Mouse (Mus musculus) lung, embryonic 15.5 days (tissue): ENCODE results near the gene Kctd17. TPM values are rescaled to one million over a fixed set of nuclear protein-coding genes. Genes with fewer than 3 reads are reported as not detected.

Experiments
- ATAC-seq: fragments of 200-750 bp; cut with Nextera tagmentation; 2 replicates; pipeline ENCODE4 v1.8.0; 2017; ENCODE audit warnings: moderate number of reproducible peaks, borderline replicate concordance; ENCODE audit not compliant: low FRiP score, low TSS enrichment; ENCODE audit errors: extremely low read depth
- H3K27ac ChIP-seq: fragments of 300-500 bp; sonication (generic); 2 replicates; pipeline ENCODE4 v1.5.1; 2015; ENCODE audit warnings: moderate library complexity, mild to moderate bottlenecking, inconsistent platforms
- H3K27me3 ChIP-seq: fragments of 300-500 bp; sonication (generic); 2 replicates; pipeline ENCODE4 v1.6.1; 2015; ENCODE audit warnings: inconsistent platforms
- H3K36me3 ChIP-seq: fragments of 300-500 bp; sonication (generic); 2 replicates; pipeline ENCODE4 v1.6.1; 2015; ENCODE audit warnings: inconsistent platforms
- H3K4me1 ChIP-seq: fragments of 300-500 bp; sonication (generic); 2 replicates; pipeline ENCODE4 v1.6.1; 2015; ENCODE audit warnings: inconsistent platforms
- H3K4me2 ChIP-seq: fragments of 300-500 bp; sonication (generic); 2 replicates; pipeline ENCODE4 v1.6.1; 2015; ENCODE audit warnings: inconsistent platforms, mild to moderate bottlenecking, moderate library complexity
- H3K4me3 ChIP-seq: fragments of 300-500 bp; sonication (generic); 2 replicates; pipeline ENCODE4 v1.5.1; 2015; ENCODE audit warnings: mild to moderate bottlenecking, inconsistent platforms
- H3K9ac ChIP-seq: fragments of 300-500 bp; sonication (generic); 2 replicates; pipeline ENCODE4 v1.6.1; 2015; ENCODE audit warnings: inconsistent platforms
- H3K9me3 ChIP-seq: fragments of 300-500 bp; sonication (generic); 2 replicates; pipeline ENCODE4 v1.6.1; 2016; ENCODE audit warnings: inconsistent platforms
- WGBS: fragments of 180-500 bp; shearing (Covaris S2); methylation state at CpG from one replicate; pipeline ENCODE4 v1.1.7; 2015; 5-methylcytosine and 5-hydroxymethylcytosine counted together
- polyA plus RNA-seq: library from polyadenylated mRNA; unstranded; fragments of >200 nt; fragmentation: Nextera tagmentation; extraction: Ambion mirVana; gene quantifications from 2 replicates; pipeline ENCODE4 v1.2.1, GENCODE M21; 2015

The Kctd17 gene
- polyA plus RNA-seq, 1 experiment from 2014 or later: 49.5 TPM

GRCm38 (mm10) chr15:78473442-78473841 lies 45.1 kb downstream of the Kctd17 start:
- Histone ChIP-seq H3K4me2 (no peak overlapping the region), H3K9ac (no peak overlapping the region), H3K9me3 (no peaks in the 10 kb centered on the region), H3K4me1 (no peaks in the 10 kb centered on the region), H3K27ac (no peak overlapping the region), H3K27me3 (no peaks in the 10 kb centered on the region), H3K36me3 (no peaks in the 10 kb centered on the region), H3K4me3 (no peak overlapping the region)
- no peak for ATAC-seq
- 85% methylated on average over 6 of the region's 6 CpGs for WGBS

GRCm38 (mm10) chr15:78475604-78476031 lies 47.3 kb downstream of the Kctd17 start:
- H3K27me3 ChIP-seq: no peaks in the 10 kb centered on the region
- no peak overlapping the region for H3K27ac ChIP-seq
- ATAC-seq: no peak
- no peaks in the 10 kb centered on the region for H3K4me1 ChIP-seq
- 36% methylated on average over 3 of the region's 3 CpGs for WGBS
- no peak overlapping the region for H3K4me2 ChIP-seq
- no peaks in the 10 kb centered on the region for H3K36me3 ChIP-seq
- H3K9ac ChIP-seq: no peak overlapping the region
- H3K4me3 ChIP-seq: no peak overlapping the region
- no peaks in the 10 kb centered on the region for H3K9me3 ChIP-seq

GRCm38 (mm10) chr15:78476878-78477277 lies 48.5 kb downstream of the Kctd17 start:
- Histone ChIP-seq H3K9me3 (no peaks in the 10 kb centered on the region), H3K4me3 (no peak overlapping the region), H3K4me1 (0 out of 2 replicates have a peak, but pooled peaks cover 4% of the 10 kb centered on the region), H3K27me3 (no peaks in the 10 kb centered on the region), H3K9ac (no peak overlapping the region), H3K27ac (no peak overlapping the region), H3K4me2 (no peak overlapping the region), H3K36me3 (no peaks in the 10 kb centered on the region)
- no peak for ATAC-seq
- WGBS: 63% methylated on average over 1 of the region's 1 CpGs

GRCm38 (mm10) chr15:78478073-78478472 lies 49.7 kb downstream of the Kctd17 start:
- Histone ChIP-seq H3K9me3 (no peaks in the 10 kb centered on the region), H3K27ac (no peak overlapping the region), H3K9ac (no peak overlapping the region), H3K27me3 (no peaks in the 10 kb centered on the region), H3K4me2 (no peak overlapping the region), H3K4me3 (no peak overlapping the region), H3K36me3 (no peaks in the 10 kb centered on the region), H3K4me1 (0 out of 2 replicates have a peak, but pooled peaks cover 4% of the 10 kb centered on the region)
- 81% methylated on average over 4 of the region's 4 CpGs for WGBS
- ATAC-seq: no peak

GRCm38 (mm10) chr15:78479470-78479869 lies 51.1 kb downstream of the Kctd17 start:
- H3K9me3 ChIP-seq: no peaks in the 10 kb centered on the region
- 71% methylated on average over 5 of the region's 5 CpGs for WGBS
- no peak overlapping the region for H3K4me3 ChIP-seq
- H3K27ac ChIP-seq: no peak overlapping the region
- no peak for ATAC-seq
- 0 out of 2 replicates have a peak, but pooled peaks cover 4% of the 10 kb centered on the region for H3K4me1 ChIP-seq
- no peaks in the 10 kb centered on the region for H3K36me3 ChIP-seq
- no peaks in the 10 kb centered on the region for H3K27me3 ChIP-seq
- no peak overlapping the region for H3K9ac ChIP-seq
- H3K4me2 ChIP-seq: no peak overlapping the region

- ATAC-seq: no peak
- Histone ChIP-seq H3K36me3 (no peaks in the 10 kb centered on the region), H3K4me2 (no peak overlapping the region), H3K4me3 (no peak overlapping the region), H3K4me1 (0 out of 2 replicates have a peak, but pooled peaks cover 4% of the 10 kb centered on the region), H3K9ac (no peak overlapping the region), H3K27ac (no peak overlapping the region), H3K9me3 (no peaks in the 10 kb centered on the region), H3K27me3 (no peaks in the 10 kb centered on the region)
- 65% methylated on average over 7 of the region's 7 CpGs for WGBS
Observed at GRCm38 (mm10) chr15:78480111-78480510, 51.7 kb downstream of the Kctd17 start.

GRCm38 (mm10) chr15:78480991-78481390 lies 52.6 kb downstream of the Kctd17 start:
- Histone ChIP-seq H3K4me3 (no peak overlapping the region), H3K9me3 (no peaks in the 10 kb centered on the region), H3K27ac (no peak overlapping the region), H3K27me3 (no peaks in the 10 kb centered on the region), H3K36me3 (no peaks in the 10 kb centered on the region), H3K9ac (no peak overlapping the region), H3K4me2 (no peak overlapping the region), H3K4me1 (0 out of 2 replicates have a peak, but pooled peaks cover 4% of the 10 kb centered on the region)
- WGBS: 28% methylated on average over 2 of the region's 2 CpGs
- no peak for ATAC-seq

GRCm38 (mm10) chr15:78481448-78482000 lies 53.2 kb downstream of the Kctd17 start:
- 0 out of 2 replicates have a peak, but pooled peaks cover 4% of the 10 kb centered on the region for H3K4me1 ChIP-seq
- no peak overlapping the region for H3K27ac ChIP-seq
- WGBS: 52% methylated on average over 9 of the region's 9 CpGs
- H3K9ac ChIP-seq: no peak overlapping the region
- H3K4me3 ChIP-seq: no peak overlapping the region
- no peak for ATAC-seq
- no peaks in the 10 kb centered on the region for H3K9me3 ChIP-seq
- H3K27me3 ChIP-seq: no peaks in the 10 kb centered on the region
- no peaks in the 10 kb centered on the region for H3K36me3 ChIP-seq
- H3K4me2 ChIP-seq: no peak overlapping the region

GRCm38 (mm10) chr15:78482518-78482917 lies 54.2 kb downstream of the Kctd17 start:
- Histone ChIP-seq H3K4me1 (0 out of 2 replicates have a peak, but pooled peaks cover 4% of the 10 kb centered on the region), H3K9ac (no peak overlapping the region), H3K27me3 (no peaks in the 10 kb centered on the region), H3K27ac (no peak overlapping the region), H3K4me3 (no peak overlapping the region), H3K36me3 (no peaks in the 10 kb centered on the region), H3K4me2 (no peak overlapping the region), H3K9me3 (no peaks in the 10 kb centered on the region)
- WGBS: 48% methylated on average over 3 of the region's 3 CpGs
- no peak for ATAC-seq

GRCm38 (mm10) chr15:78483311-78483710 lies 54.9 kb downstream of the Kctd17 start:
- H3K36me3 ChIP-seq: no peaks in the 10 kb centered on the region
- H3K4me2 ChIP-seq: no peak overlapping the region
- H3K4me1 ChIP-seq: 0 out of 2 replicates have a peak, but pooled peaks cover 4% of the 10 kb centered on the region
- no peak overlapping the region for H3K9ac ChIP-seq
- H3K9me3 ChIP-seq: no peaks in the 10 kb centered on the region
- H3K27me3 ChIP-seq: no peaks in the 10 kb centered on the region
- no peak overlapping the region for H3K27ac ChIP-seq
- no peak overlapping the region for H3K4me3 ChIP-seq
- WGBS: 73% methylated on average over 4 of the region's 4 CpGs
- no peak for ATAC-seq

- no peak for ATAC-seq
- Histone ChIP-seq H3K27me3 (no peaks in the 10 kb centered on the region), H3K36me3 (no peaks in the 10 kb centered on the region), H3K9ac (no peak overlapping the region), H3K4me2 (no peak overlapping the region), H3K27ac (no peak overlapping the region), H3K4me1 (no peaks in the 10 kb centered on the region), H3K4me3 (no peak overlapping the region), H3K9me3 (no peaks in the 10 kb centered on the region)
- WGBS: 80% methylated on average over 1 of the region's 1 CpGs
Observed at GRCm38 (mm10) chr15:78486564-78486963, 58.2 kb downstream of the Kctd17 start.

GRCm38 (mm10) chr15:78487066-78487465 lies 58.7 kb downstream of the Kctd17 start:
- Histone ChIP-seq H3K4me3 (no peak overlapping the region), H3K4me2 (no peak overlapping the region), H3K27ac (no peak overlapping the region), H3K9ac (no peak overlapping the region), H3K27me3 (no peaks in the 10 kb centered on the region), H3K4me1 (no peaks in the 10 kb centered on the region), H3K36me3 (no peaks in the 10 kb centered on the region), H3K9me3 (no peaks in the 10 kb centered on the region)
- 59% methylated on average over 4 of the region's 4 CpGs for WGBS
- ATAC-seq: no peak
